Mouse (Mus musculus): ENCODE results near the gene Tubgcp5. TPM values are rescaled to one million over a fixed set of nuclear protein-coding genes. Genes with fewer than 3 reads are reported as not detected.

Tubgcp5 gene
- polyA plus RNA-seq, 1 experiment from 2014 or later: 19.8 TPM

DNA sequence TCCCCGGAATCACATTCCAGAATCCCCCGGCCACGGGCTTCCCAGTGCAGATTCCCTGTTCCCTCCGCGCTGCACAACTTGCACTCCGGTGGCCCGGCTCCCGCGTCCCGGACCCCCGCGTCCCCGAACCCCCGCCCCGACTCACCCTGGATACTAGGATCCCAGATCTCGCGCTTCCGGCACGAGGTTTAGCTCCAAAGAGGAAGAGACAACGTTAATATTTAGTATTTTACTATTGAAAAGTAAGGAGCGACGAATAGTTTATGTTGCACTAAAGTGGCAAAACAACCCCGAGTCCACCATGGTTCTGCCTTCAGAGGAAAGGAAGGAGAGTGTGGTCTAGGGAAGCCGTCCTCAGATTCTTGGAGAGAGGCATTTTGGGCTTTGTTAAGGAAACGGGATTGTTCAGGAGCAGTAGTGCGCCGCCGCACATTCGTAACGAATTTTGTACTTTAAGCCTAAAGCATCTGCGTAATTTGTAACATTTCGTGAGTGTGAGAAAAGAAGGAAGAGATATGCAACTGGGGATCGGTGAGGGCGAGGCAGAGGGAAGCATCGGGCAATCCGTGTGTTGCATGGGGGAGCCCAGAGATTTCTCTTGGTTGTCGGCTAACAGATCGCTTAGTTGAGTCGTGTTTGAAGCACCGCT, 48.7 kb downstream of the Tubgcp5 start:
- Histone ChIP-seq H3K27me3 (ENCODE audit: insufficient read depth, low read length) (no peaks in the 10 kb centered on the region), H3K9me3 (replicated peaks; ENCODE audit: low read length) (no peaks in the 10 kb centered on the region), H3K4me2 (ENCODE audit: low read length) (peak overlapping the region; percentile 93), H3K4me1 (replicated peaks; ENCODE audit: insufficient read depth, low read length) (peaks cover 7% of the 10 kb centered on the region), H3K36me3 (ENCODE audit: insufficient read depth, low read length) (no peaks in the 10 kb centered on the region), H3K27ac (peak overlapping the region; percentile 97), H3K4me3 (replicated peaks; ENCODE audit: low read depth, low read length) (peak overlapping the region; percentile 82), H3K9ac (ENCODE audit: low read depth, low read length) (peak overlapping the region; percentile 89)
- TF ChIP-seq CTCF (IDR thresholded peaks at IDR 0.05; ENCODE audit: low read depth): no peak
- DNase-seq (ENCODE audit: low spot score) (peak; percentile 69), ATAC-seq (replicated peaks; ENCODE audit: low FRiP score, low read depth) (no peak; the same call in none of the 2 replicates)
- under 1% methylated on average over 40 of the region's 40 CpGs for WGBS

GRCm38 (mm10) chr7:55846606-55847312, 52.8 kb downstream of the Tubgcp5 start:
- DNase-seq (ENCODE audit: low spot score) (no peak), ATAC-seq (replicated peaks; ENCODE audit: low FRiP score, low read depth) (no peak)
- Histone ChIP-seq H3K4me1 (replicated peaks; ENCODE audit: insufficient read depth, low read length) (peaks cover 19% of the 10 kb centered on the region), H3K27ac (no peak overlapping the region), H3K36me3 (ENCODE audit: insufficient read depth, low read length) (no peaks in the 10 kb centered on the region), H3K4me2 (ENCODE audit: low read length) (no peak overlapping the region), H3K9ac (ENCODE audit: low read depth, low read length) (no peak overlapping the region), H3K27me3 (ENCODE audit: insufficient read depth, low read length) (no peaks in the 10 kb centered on the region), H3K4me3 (replicated peaks; ENCODE audit: low read depth, low read length) (no peak overlapping the region), H3K9me3 (replicated peaks; ENCODE audit: low read length) (no peaks in the 10 kb centered on the region)
- 54% methylated on average over 9 of the region's 9 CpGs for WGBS
- no peak for TF ChIP-seq CTCF (IDR thresholded peaks at IDR 0.05; ENCODE audit: low read depth)

DNA sequence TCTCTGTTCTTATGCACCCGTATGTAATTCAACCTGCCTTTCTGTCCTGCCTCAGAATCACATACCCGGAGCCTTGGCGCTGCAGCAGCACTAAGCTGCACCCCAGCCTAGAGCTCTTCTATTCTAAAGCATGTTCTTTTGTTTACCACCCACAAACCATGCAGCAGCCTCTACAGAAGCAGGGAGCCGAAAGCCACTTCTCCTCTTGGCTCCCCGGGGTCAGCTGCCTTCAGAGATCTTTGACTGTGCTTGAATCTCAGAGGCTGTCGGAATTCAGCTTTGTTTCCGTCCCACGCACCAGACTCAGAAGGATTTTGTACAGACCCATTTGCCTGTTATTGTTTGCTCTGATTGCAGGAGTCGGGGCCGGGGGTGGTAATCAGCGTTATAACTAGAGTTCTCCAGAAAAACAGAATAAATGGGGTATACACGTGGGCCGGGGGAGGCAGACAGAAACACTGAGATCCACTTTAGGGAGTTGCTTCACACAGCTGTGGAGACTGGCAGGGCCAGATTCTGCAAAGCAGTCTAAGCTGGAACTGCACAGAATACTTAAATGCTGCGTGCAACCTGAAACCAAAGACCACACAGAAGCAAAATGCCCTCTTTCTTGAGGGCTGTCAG, 56.1 kb downstream of the Tubgcp5 start:
- TF ChIP-seq CTCF (IDR thresholded peaks at IDR 0.05; ENCODE audit: low read depth): no peak
- ATAC-seq (replicated peaks; ENCODE audit: low FRiP score, low read depth) (peak; percentile 62; the same call in 1 of the 2 replicates), DNase-seq (ENCODE audit: low spot score) (peak; percentile 69)
- no peak overlapping the region for H3K9ac ChIP-seq (ENCODE audit: low read depth, low read length)
- peak overlapping the region; percentile 11 for H3K4me2 ChIP-seq (ENCODE audit: low read length)
- WGBS: 23% methylated on average over 14 of the region's 14 CpGs
- no peaks in the 10 kb centered on the region for H3K9me3 ChIP-seq (replicated peaks; ENCODE audit: low read length)
- peak overlapping the region; percentile 64 for H3K27ac ChIP-seq
- H3K4me3 ChIP-seq (replicated peaks; ENCODE audit: low read depth, low read length): no peak overlapping the region
- H3K4me1 ChIP-seq (replicated peaks; ENCODE audit: insufficient read depth, low read length): peaks cover 12% of the 10 kb centered on the region; the same call in 1 of the 2 replicates
- no peaks in the 10 kb centered on the region for H3K27me3 ChIP-seq (ENCODE audit: insufficient read depth, low read length)
- no peaks in the 10 kb centered on the region for H3K36me3 ChIP-seq (ENCODE audit: insufficient read depth, low read length)

GRCm38 (mm10) chr7:55852787-55853186, 58.8 kb downstream of the Tubgcp5 start:
- H3K4me1 ChIP-seq (replicated peaks; ENCODE audit: insufficient read depth, low read length): peaks cover 12% of the 10 kb centered on the region; the same call in 1 of the 2 replicates
- H3K36me3 ChIP-seq (ENCODE audit: insufficient read depth, low read length): no peaks in the 10 kb centered on the region
- WGBS: 68% methylated on average over 3 of the region's 3 CpGs
- DNase-seq (ENCODE audit: low spot score): no peak
- TF ChIP-seq CTCF (IDR thresholded peaks at IDR 0.05; ENCODE audit: low read depth): no peak
- H3K27ac ChIP-seq: no peak overlapping the region
- no peaks in the 10 kb centered on the region for H3K27me3 ChIP-seq (ENCODE audit: insufficient read depth, low read length)
- H3K9me3 ChIP-seq (replicated peaks; ENCODE audit: low read length): no peaks in the 10 kb centered on the region
- H3K4me3 ChIP-seq (replicated peaks; ENCODE audit: low read depth, low read length): no peak overlapping the region
- H3K4me2 ChIP-seq (ENCODE audit: low read length): no peak overlapping the region
- H3K9ac ChIP-seq (ENCODE audit: low read depth, low read length): no peak overlapping the region
- ATAC-seq (replicated peaks; ENCODE audit: low FRiP score, low read depth): no peak

GRCm38 (mm10) chr7:55855597-55855996, 61.6 kb downstream of the Tubgcp5 start:
- no peak overlapping the region for H3K4me2 ChIP-seq (ENCODE audit: low read length)
- no peaks in the 10 kb centered on the region for H3K36me3 ChIP-seq (ENCODE audit: insufficient read depth, low read length)
- H3K9ac ChIP-seq (ENCODE audit: low read depth, low read length): no peak overlapping the region
- TF ChIP-seq CTCF (IDR thresholded peaks at IDR 0.05; ENCODE audit: low read depth): no peak
- DNase-seq (ENCODE audit: low spot score) (no peak), ATAC-seq (replicated peaks; ENCODE audit: low FRiP score, low read depth) (no peak)
- no peaks in the 10 kb centered on the region for H3K27me3 ChIP-seq (ENCODE audit: insufficient read depth, low read length)
- H3K4me1 ChIP-seq (replicated peaks; ENCODE audit: insufficient read depth, low read length): peaks cover 8% of the 10 kb centered on the region; the same call in 1 of the 2 replicates
- WGBS: 65% methylated on average over 3 of the region's 3 CpGs
- H3K9me3 ChIP-seq (replicated peaks; ENCODE audit: low read length): no peaks in the 10 kb centered on the region
- no peak overlapping the region for H3K4me3 ChIP-seq (replicated peaks; ENCODE audit: low read depth, low read length)
- no peak overlapping the region for H3K27ac ChIP-seq

DNA sequence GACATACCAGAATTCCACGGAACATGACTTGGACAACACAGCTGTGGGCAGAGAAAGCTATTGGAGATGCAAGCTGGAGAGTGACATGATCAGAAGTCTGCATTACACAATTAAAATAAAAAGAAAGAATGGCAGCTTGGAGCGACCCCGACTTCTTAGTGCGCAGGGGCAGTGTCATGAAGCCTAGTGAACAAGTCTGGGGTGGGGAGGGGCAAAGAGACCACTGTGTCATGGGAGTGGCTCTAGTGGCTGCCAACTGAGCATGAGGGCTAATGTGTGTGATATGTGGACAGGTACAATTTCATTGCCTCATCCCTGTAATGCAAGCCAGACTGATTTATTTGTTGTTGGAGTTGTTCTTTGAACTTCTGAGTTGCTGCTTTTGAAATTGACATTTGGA, 62.8 kb downstream of the Tubgcp5 start:
- Histone ChIP-seq H3K4me1 (replicated peaks; ENCODE audit: insufficient read depth, low read length) (no peaks in the 10 kb centered on the region), H3K9ac (ENCODE audit: low read depth, low read length) (no peak overlapping the region), H3K4me3 (replicated peaks; ENCODE audit: low read depth, low read length) (no peak overlapping the region), H3K9me3 (replicated peaks; ENCODE audit: low read length) (no peaks in the 10 kb centered on the region), H3K27ac (no peak overlapping the region), H3K36me3 (ENCODE audit: insufficient read depth, low read length) (no peaks in the 10 kb centered on the region), H3K4me2 (ENCODE audit: low read length) (no peak overlapping the region), H3K27me3 (ENCODE audit: insufficient read depth, low read length) (no peaks in the 10 kb centered on the region)
- DNase-seq (ENCODE audit: low spot score) (no peak), ATAC-seq (replicated peaks; ENCODE audit: low FRiP score, low read depth) (no peak)
- no peak for TF ChIP-seq CTCF (IDR thresholded peaks at IDR 0.05; ENCODE audit: low read depth)
- whole genome bisulfite sequencing: 97% methylated on average over 4 of the region's 4 CpGs

Measured in kidney, postnatal 0 days (tissue).